Mouse (Mus musculus): Measurements from ENCODE around the gene Ccdc86.

GRCm38 (mm10) chr19:10970457-10970856 is 21.4 kb upstream of the Ccdc86 start:
- no peak for TF ChIP-seq CTCF (IDR thresholded peaks at IDR 0.05; ENCODE audit: control insufficient read depth, insufficient read depth, insufficient read length)
- TF ChIP-seq MAX (IDR thresholded peaks at IDR 0.05) = no peak

Data from C2C12 (cell line).